Mouse (Mus musculus): ENCODE results near the gene Ets1. TPM values are rescaled to one million over a fixed set of nuclear protein-coding genes. Genes with fewer than 3 reads are reported as not detected.

Ets1 gene
- polyA plus RNA-seq, 1 experiment: 0.06 TPM

GRCm38 (mm10) chr9:32685793-32686558 is 50.0 kb downstream of the Ets1 start:
- no peak for TF ChIP-seq GATA1 (IDR thresholded peaks at IDR 0.05; ENCODE audit: low read length)
- TF ChIP-seq TAL1 (IDR thresholded peaks at IDR 0.05; ENCODE audit: low read length): no peak
- Histone ChIP-seq H3K9me3 (ENCODE audit: control insufficient read depth, low read length) (no peaks in the 10 kb centered on the region), H3K4me3 (replicated peaks) (no peak overlapping the region), H3K36me3 (ENCODE audit: control insufficient read depth) (no peaks in the 10 kb centered on the region), H3K27me3 (ENCODE audit: control insufficient read depth) (peaks cover 2% of the 10 kb centered on the region; the same call in 1 of the 2 replicates), H3K4me1 (ENCODE audit: control insufficient read depth) (no peaks in the 10 kb centered on the region)

GRCm38 (mm10) chr9:32688351-32688750 is 52.3 kb downstream of the Ets1 start:
- TF ChIP-seq GATA1 (IDR thresholded peaks at IDR 0.05; ENCODE audit: low read length) (no peak), TAL1 (IDR thresholded peaks at IDR 0.05; ENCODE audit: low read length) (no peak)
- peaks cover 6% of the 10 kb centered on the region; the same call in 1 of the 2 replicates for H3K27me3 ChIP-seq (ENCODE audit: control insufficient read depth)
- no peaks in the 10 kb centered on the region for H3K9me3 ChIP-seq (ENCODE audit: control insufficient read depth, low read length)
- no peaks in the 10 kb centered on the region for H3K36me3 ChIP-seq (ENCODE audit: control insufficient read depth)
- H3K4me3 ChIP-seq (replicated peaks): no peak overlapping the region
- H3K4me1 ChIP-seq (ENCODE audit: control insufficient read depth): no peaks in the 10 kb centered on the region

GRCm38 (mm10) chr9:32691151-32691925 is 55.3 kb downstream of the Ets1 start:
- no peaks in the 10 kb centered on the region for H3K9me3 ChIP-seq (ENCODE audit: control insufficient read depth, low read length)
- TF ChIP-seq GATA1 (IDR thresholded peaks at IDR 0.05; ENCODE audit: low read length) (no peak), TAL1 (IDR thresholded peaks at IDR 0.05; ENCODE audit: low read length) (no peak)

GRCm38 (mm10) chr9:32692944-32693343 is 56.9 kb downstream of the Ets1 start:
- no peak for TF ChIP-seq GATA1 (IDR thresholded peaks at IDR 0.05; ENCODE audit: low read length)
- no peak for TF ChIP-seq TAL1 (IDR thresholded peaks at IDR 0.05; ENCODE audit: low read length)
- H3K27me3 ChIP-seq (ENCODE audit: control insufficient read depth): peaks cover 31% of the 10 kb centered on the region

More at GRCm38 (mm10) chr9:32691151-32691925, 55.3 kb downstream of the Ets1 start:
- Histone ChIP-seq H3K36me3 (ENCODE audit: control insufficient read depth) (no peaks in the 10 kb centered on the region), H3K4me1 (ENCODE audit: control insufficient read depth) (peaks cover 11% of the 10 kb centered on the region), H3K27me3 (ENCODE audit: control insufficient read depth) (peaks cover 17% of the 10 kb centered on the region), H3K4me3 (replicated peaks) (no peak overlapping the region)

GRCm38 (mm10) chr9:32693411-32693810 is 57.4 kb downstream of the Ets1 start:
- Histone ChIP-seq H3K36me3 (ENCODE audit: control insufficient read depth) (no peaks in the 10 kb centered on the region), H3K27me3 (ENCODE audit: control insufficient read depth) (peaks cover 31% of the 10 kb centered on the region), H3K4me1 (ENCODE audit: control insufficient read depth) (peaks cover 11% of the 10 kb centered on the region), H3K9me3 (ENCODE audit: control insufficient read depth, low read length) (no peaks in the 10 kb centered on the region), H3K4me3 (replicated peaks) (no peak overlapping the region)
- no peak for TF ChIP-seq GATA1 (IDR thresholded peaks at IDR 0.05; ENCODE audit: low read length)
- no peak for TF ChIP-seq TAL1 (IDR thresholded peaks at IDR 0.05; ENCODE audit: low read length)

More at GRCm38 (mm10) chr9:32692944-32693343, 56.9 kb downstream of the Ets1 start:
- Histone ChIP-seq H3K9me3 (ENCODE audit: control insufficient read depth, low read length) (no peaks in the 10 kb centered on the region), H3K36me3 (ENCODE audit: control insufficient read depth) (no peaks in the 10 kb centered on the region), H3K4me1 (ENCODE audit: control insufficient read depth) (peaks cover 11% of the 10 kb centered on the region), H3K4me3 (replicated peaks) (no peak overlapping the region)

- Histone ChIP-seq H3K9me3 (ENCODE audit: control insufficient read depth, low read length) (no peaks in the 10 kb centered on the region), H3K4me3 (replicated peaks) (no peak overlapping the region), H3K4me1 (ENCODE audit: control insufficient read depth) (peaks cover 11% of the 10 kb centered on the region), H3K36me3 (ENCODE audit: control insufficient read depth) (no peaks in the 10 kb centered on the region), H3K27me3 (ENCODE audit: control insufficient read depth) (peaks cover 31% of the 10 kb centered on the region)
- TF ChIP-seq TAL1 (IDR thresholded peaks at IDR 0.05; ENCODE audit: low read length): no peak
- TF ChIP-seq GATA1 (IDR thresholded peaks at IDR 0.05; ENCODE audit: low read length): no peak
Observed at GRCm38 (mm10) chr9:32694111-32694824, 58.2 kb downstream of the Ets1 start.

- no peaks in the 10 kb centered on the region for H3K9me3 ChIP-seq (ENCODE audit: control insufficient read depth, low read length)
- TF ChIP-seq GATA1 (IDR thresholded peaks at IDR 0.05; ENCODE audit: low read length) (no peak), TAL1 (IDR thresholded peaks at IDR 0.05; ENCODE audit: low read length) (no peak)
- H3K36me3 ChIP-seq (ENCODE audit: control insufficient read depth): no peaks in the 10 kb centered on the region
- peaks cover 11% of the 10 kb centered on the region for H3K4me1 ChIP-seq (ENCODE audit: control insufficient read depth)
- H3K27me3 ChIP-seq (ENCODE audit: control insufficient read depth): peaks cover 29% of the 10 kb centered on the region
- peak overlapping the region; percentile 74 for H3K4me3 ChIP-seq (replicated peaks)
Observed at GRCm38 (mm10) chr9:32694916-32695490, 59.0 kb downstream of the Ets1 start.

- Histone ChIP-seq H3K9me3 (ENCODE audit: control insufficient read depth, low read length) (no peaks in the 10 kb centered on the region), H3K27me3 (ENCODE audit: control insufficient read depth) (peaks cover 29% of the 10 kb centered on the region), H3K4me3 (replicated peaks) (peak overlapping the region; percentile 74), H3K4me1 (ENCODE audit: control insufficient read depth) (peaks cover 11% of the 10 kb centered on the region), H3K36me3 (ENCODE audit: control insufficient read depth) (no peaks in the 10 kb centered on the region)
- TF ChIP-seq GATA1 (IDR thresholded peaks at IDR 0.05; ENCODE audit: low read length): no peak
- TF ChIP-seq TAL1 (IDR thresholded peaks at IDR 0.05; ENCODE audit: low read length): no peak
Observed at GRCm38 (mm10) chr9:32695492-32696190, 59.6 kb downstream of the Ets1 start.
